Mouse (Mus musculus): ENCODE measurements at regions not wholly inside any gene's neighbourhood (a gene's known extent, or its start where the extent isn't known, plus 50 kb on each side); places are given as distances from the start of the nearest gene placed in this dataset.

GRCm38 (mm10) chr3:46075646-46076045 is 372.4 kb downstream of the Pabpc4l start:
- peak; percentile 58 to 66 for DNase-seq

DNA sequence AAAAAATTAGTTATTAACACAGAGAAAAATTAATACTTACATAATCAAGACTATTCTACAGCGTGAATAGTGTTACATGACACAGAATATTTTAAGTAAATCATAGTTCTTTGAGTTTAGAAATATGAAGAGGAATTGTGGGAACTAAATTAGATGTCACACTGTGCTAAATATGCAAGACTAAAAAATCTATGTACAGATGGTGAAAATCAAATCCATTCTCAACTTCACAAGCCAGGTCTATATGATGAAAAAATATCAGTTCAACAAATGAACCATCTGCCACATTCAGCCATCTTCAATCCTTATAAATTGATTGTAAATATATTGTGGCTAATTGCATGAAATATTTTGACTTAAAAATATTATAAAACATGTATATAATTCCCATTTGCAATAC is 393.2 kb downstream of the Pabpc4l start:
- DNase-seq: no peak

DNA sequence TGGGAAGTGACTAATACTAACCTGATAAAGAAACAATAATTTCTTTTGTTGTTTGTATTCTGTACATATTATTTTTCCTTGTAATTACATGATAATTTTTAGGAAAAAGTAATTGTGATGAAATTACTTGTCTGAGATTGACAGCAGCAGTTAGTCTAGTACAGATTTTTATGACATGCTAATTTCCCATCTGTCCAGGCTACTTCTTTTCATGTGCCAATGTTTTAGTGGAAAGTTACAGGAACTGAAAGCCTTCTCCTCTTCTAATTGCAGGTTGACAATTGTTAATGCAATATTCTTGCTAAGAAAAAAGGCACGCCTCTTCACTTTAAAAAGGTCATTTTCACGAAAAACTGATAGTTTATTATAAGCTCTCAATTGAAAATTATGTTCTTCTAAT is 414.0 kb downstream of the Pabpc4l start:
- DNase-seq: no peak

Data from cerebellum, postnatal 10 days (tissue).